Mouse (Mus musculus): ENCODE measurements around the gene Alg6. TPM values are rescaled to one million over a fixed set of nuclear protein-coding genes. Genes with fewer than 3 reads are reported as not detected.
A peak's percentile ranks its signal among the peaks of the same experiment; 100 is the strongest.

Alg6 gene
- polyA plus RNA-seq, 1 experiment from 2014 or later = 17.9 TPM

- Histone ChIP-seq H3K9me3 (ENCODE audit: control insufficient read depth, low read length) (no peaks in the 10 kb centered on the region), H3K27ac (replicated peaks; ENCODE audit: low read depth, low read length) (no peak overlapping the region), H3K4me3 (ENCODE audit: low read depth, low read length) (no peak overlapping the region), H3K9ac (ENCODE audit: low read depth, low read length) (no peak overlapping the region), H3K36me3 (ENCODE audit: control insufficient read depth, insufficient read depth, low read length) (peaks cover 26% of the 10 kb centered on the region), H3K4me2 (ENCODE audit: low read depth, low read length) (no peak overlapping the region), H3K27me3 (replicated peaks; ENCODE audit: control insufficient read depth, insufficient read depth, low read length) (no peaks in the 10 kb centered on the region), H3K4me1 (ENCODE audit: control insufficient read depth, insufficient read depth, low read length) (peaks cover 7% of the 10 kb centered on the region; the same call in 1 of the 2 replicates)
- DNase-seq (ENCODE audit: low spot score) (no peak), ATAC-seq (ENCODE audit: low read depth) (no peak)
- 69% methylated on average over 4 of the region's 4 CpGs for WGBS
Observed at GRCm38 (mm10) chr4:99717905-99718304, 2.4 kb downstream of the Alg6 start.

- Histone ChIP-seq H3K36me3 (ENCODE audit: control insufficient read depth, insufficient read depth, low read length) (peaks cover 61% of the 10 kb centered on the region), H3K27me3 (replicated peaks; ENCODE audit: control insufficient read depth, insufficient read depth, low read length) (no peaks in the 10 kb centered on the region), H3K4me3 (ENCODE audit: low read depth, low read length) (no peak overlapping the region), H3K27ac (replicated peaks; ENCODE audit: low read depth, low read length) (no peak overlapping the region), H3K9me3 (ENCODE audit: control insufficient read depth, low read length) (0 out of 2 replicates have a peak, but pooled peaks cover under 1% of the 10 kb centered on the region), H3K4me1 (ENCODE audit: control insufficient read depth, insufficient read depth, low read length) (no peaks in the 10 kb centered on the region), H3K4me2 (ENCODE audit: low read depth, low read length) (no peak overlapping the region), H3K9ac (ENCODE audit: low read depth, low read length) (no peak overlapping the region)
- DNase-seq (ENCODE audit: low spot score) (no peak), ATAC-seq (ENCODE audit: low read depth) (no peak)
- 89% methylated on average over 4 of the region's 4 CpGs for WGBS
Observed at GRCm38 (mm10) chr4:99724331-99724730, 8.9 kb downstream of the Alg6 start.

DNA sequence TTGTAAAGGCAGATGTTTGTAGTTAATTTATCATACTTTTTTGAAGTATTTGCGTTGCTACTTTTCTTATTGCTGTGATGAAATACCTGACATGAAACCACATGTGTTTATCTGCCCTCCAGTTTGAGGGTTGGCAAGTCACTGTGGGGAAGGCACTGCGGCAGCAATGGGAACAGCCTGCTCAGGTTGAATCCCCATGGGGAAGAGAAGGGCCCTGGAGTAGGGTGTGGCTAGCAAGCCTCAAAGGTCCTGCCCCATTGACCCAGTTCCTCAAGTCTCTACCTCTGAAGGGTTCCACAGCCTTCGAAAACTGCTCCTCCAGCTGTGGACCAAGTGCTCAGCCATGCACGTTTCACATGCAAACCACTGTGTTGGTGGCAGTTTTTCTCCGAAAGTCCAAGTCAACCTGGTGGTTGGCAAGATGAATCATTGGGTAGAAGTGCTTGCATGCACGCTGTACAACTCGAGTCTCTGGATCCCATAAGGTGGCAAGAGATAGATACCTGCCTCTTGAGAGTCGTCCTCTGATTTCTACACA lies 10.5 kb downstream of the Alg6 start:
- 90% methylated on average over 8 of the region's 8 CpGs for WGBS
- Histone ChIP-seq H3K4me1 (ENCODE audit: control insufficient read depth, insufficient read depth, low read length) (no peaks in the 10 kb centered on the region), H3K9me3 (ENCODE audit: control insufficient read depth, low read length) (peaks cover 17% of the 10 kb centered on the region; the same call in 1 of the 2 replicates), H3K4me2 (ENCODE audit: low read depth, low read length) (no peak overlapping the region), H3K36me3 (ENCODE audit: control insufficient read depth, insufficient read depth, low read length) (peaks cover 64% of the 10 kb centered on the region), H3K4me3 (ENCODE audit: low read depth, low read length) (no peak overlapping the region), H3K9ac (ENCODE audit: low read depth, low read length) (no peak overlapping the region), H3K27me3 (replicated peaks; ENCODE audit: control insufficient read depth, insufficient read depth, low read length) (no peaks in the 10 kb centered on the region), H3K27ac (replicated peaks; ENCODE audit: low read depth, low read length) (no peak overlapping the region)
- no peak for DNase-seq (ENCODE audit: low spot score)
- ATAC-seq (ENCODE audit: low read depth) = no peak

GRCm38 (mm10) chr4:99739836-99740235 lies 24.4 kb downstream of the Alg6 start:
- 41% methylated on average over 7 of the region's 7 CpGs for WGBS
- H3K27ac ChIP-seq (replicated peaks; ENCODE audit: low read depth, low read length) = no peak overlapping the region
- H3K36me3 ChIP-seq (ENCODE audit: control insufficient read depth, insufficient read depth, low read length) = 0 out of 2 replicates have a peak, but pooled peaks cover 7% of the 10 kb centered on the region
- H3K27me3 ChIP-seq (replicated peaks; ENCODE audit: control insufficient read depth, insufficient read depth, low read length) = no peaks in the 10 kb centered on the region
- no peak overlapping the region for H3K9ac ChIP-seq (ENCODE audit: low read depth, low read length)
- no peak overlapping the region for H3K4me3 ChIP-seq (ENCODE audit: low read depth, low read length)
- no peaks in the 10 kb centered on the region for H3K9me3 ChIP-seq (ENCODE audit: control insufficient read depth, low read length)
- H3K4me1 ChIP-seq (ENCODE audit: control insufficient read depth, insufficient read depth, low read length) = no peaks in the 10 kb centered on the region
- peak; percentile 44 for DNase-seq (ENCODE audit: low spot score)
- ATAC-seq (ENCODE audit: low read depth) = no peak
- H3K4me2 ChIP-seq (ENCODE audit: low read depth, low read length) = no peak overlapping the region

- ATAC-seq (ENCODE audit: low read depth) = no peak
- H3K4me1 ChIP-seq (ENCODE audit: control insufficient read depth, insufficient read depth, low read length) = no peaks in the 10 kb centered on the region
- DNase-seq (ENCODE audit: low spot score) = no peak
- H3K9me3 ChIP-seq (ENCODE audit: control insufficient read depth, low read length) = no peaks in the 10 kb centered on the region
- no peak overlapping the region for H3K27ac ChIP-seq (replicated peaks; ENCODE audit: low read depth, low read length)
- H3K27me3 ChIP-seq (replicated peaks; ENCODE audit: control insufficient read depth, insufficient read depth, low read length) = no peaks in the 10 kb centered on the region
- H3K36me3 ChIP-seq (ENCODE audit: control insufficient read depth, insufficient read depth, low read length) = peaks cover 27% of the 10 kb centered on the region
- no peak overlapping the region for H3K4me3 ChIP-seq (ENCODE audit: low read depth, low read length)
- H3K9ac ChIP-seq (ENCODE audit: low read depth, low read length) = no peak overlapping the region
- H3K4me2 ChIP-seq (ENCODE audit: low read depth, low read length) = no peak overlapping the region
- 84% methylated on average over 5 of the region's 5 CpGs for WGBS
Observed at GRCm38 (mm10) chr4:99752426-99752825, 37.0 kb downstream of the Alg6 start.

DNA sequence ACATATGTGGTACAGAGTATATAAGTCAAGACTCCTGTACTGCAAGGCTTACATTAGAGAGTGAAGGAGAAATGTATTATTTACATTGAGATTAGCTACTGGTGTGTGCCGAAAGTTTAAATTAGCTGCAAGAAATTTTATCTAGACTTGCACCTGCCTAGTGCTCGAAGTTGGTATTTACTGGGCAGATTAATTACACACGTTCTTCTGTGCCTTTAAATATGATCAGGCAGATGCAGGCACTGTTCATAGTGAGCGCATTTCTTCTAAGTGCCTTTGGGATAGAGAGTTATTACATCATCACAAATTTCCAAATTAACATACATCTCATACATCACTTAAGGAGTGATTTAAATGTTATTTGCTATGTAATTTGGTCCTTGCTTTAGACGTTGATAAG lies 50.8 kb downstream of the Alg6 start:
- H3K9me3 ChIP-seq (ENCODE audit: control insufficient read depth, low read length) = no peaks in the 10 kb centered on the region
- DNase-seq (ENCODE audit: low spot score) = peak; percentile 40
- H3K4me3 ChIP-seq (ENCODE audit: low read depth, low read length) = no peak overlapping the region
- no peak overlapping the region for H3K27ac ChIP-seq (replicated peaks; ENCODE audit: low read depth, low read length)
- no peak overlapping the region for H3K4me2 ChIP-seq (ENCODE audit: low read depth, low read length)
- no peaks in the 10 kb centered on the region for H3K27me3 ChIP-seq (replicated peaks; ENCODE audit: control insufficient read depth, insufficient read depth, low read length)
- H3K9ac ChIP-seq (ENCODE audit: low read depth, low read length) = no peak overlapping the region
- H3K4me1 ChIP-seq (ENCODE audit: control insufficient read depth, insufficient read depth, low read length) = no peaks in the 10 kb centered on the region
- peak; percentile 85 for ATAC-seq (ENCODE audit: low read depth)
- no peaks in the 10 kb centered on the region for H3K36me3 ChIP-seq (ENCODE audit: control insufficient read depth, insufficient read depth, low read length)
- 70% methylated on average over 5 of the region's 5 CpGs for whole genome bisulfite sequencing

DNA sequence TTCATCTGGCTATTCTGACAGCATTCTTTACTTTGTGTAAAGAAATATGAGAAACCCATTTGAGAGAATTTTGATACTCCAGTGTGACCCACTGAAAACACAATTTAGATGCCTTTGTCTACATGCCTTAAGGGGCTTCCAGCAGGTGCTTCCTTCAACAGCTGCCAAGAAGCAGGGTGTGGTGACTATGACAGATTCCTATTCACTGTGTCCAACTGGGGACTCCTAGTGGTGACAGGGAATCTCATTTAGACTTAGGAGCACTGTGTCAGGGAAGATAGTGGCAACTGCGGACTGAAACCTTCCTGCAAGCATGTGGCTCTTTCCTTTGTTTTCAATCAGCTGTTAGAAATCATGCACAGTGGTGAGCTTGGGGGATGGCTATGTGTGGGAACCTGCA lies 51.3 kb downstream of the Alg6 start:
- H3K4me3 ChIP-seq (ENCODE audit: low read depth, low read length) = no peak overlapping the region
- ATAC-seq (ENCODE audit: low read depth) (peak; percentile 91), DNase-seq (ENCODE audit: low spot score) (peak; percentile 89)
- WGBS = 29% methylated on average over 1 of the region's 1 CpGs
- H3K9me3 ChIP-seq (ENCODE audit: control insufficient read depth, low read length) = no peaks in the 10 kb centered on the region
- no peak overlapping the region for H3K27ac ChIP-seq (replicated peaks; ENCODE audit: low read depth, low read length)
- no peaks in the 10 kb centered on the region for H3K36me3 ChIP-seq (ENCODE audit: control insufficient read depth, insufficient read depth, low read length)
- H3K4me2 ChIP-seq (ENCODE audit: low read depth, low read length) = no peak overlapping the region
- no peak overlapping the region for H3K9ac ChIP-seq (ENCODE audit: low read depth, low read length)
- H3K27me3 ChIP-seq (replicated peaks; ENCODE audit: control insufficient read depth, insufficient read depth, low read length) = no peaks in the 10 kb centered on the region
- no peaks in the 10 kb centered on the region for H3K4me1 ChIP-seq (ENCODE audit: control insufficient read depth, insufficient read depth, low read length)

DNA sequence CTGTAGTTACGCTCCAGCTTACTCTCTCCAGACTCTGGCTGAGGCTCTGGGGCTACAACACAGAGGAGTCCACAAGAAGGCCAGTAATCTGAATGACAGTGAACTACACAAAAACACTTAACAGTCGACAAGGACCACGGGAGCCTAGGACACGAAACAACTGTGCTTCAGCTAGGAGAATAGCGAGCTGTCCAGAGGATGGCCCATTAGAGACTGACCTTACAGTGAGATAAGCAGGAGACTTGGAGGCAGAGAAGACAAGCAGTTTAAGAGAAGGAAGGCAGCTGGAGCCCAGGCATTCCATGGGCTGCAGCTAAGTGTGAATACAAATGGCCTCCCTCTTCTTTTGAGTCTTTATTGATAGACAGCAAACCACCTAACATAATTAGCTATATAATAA lies 55.1 kb downstream of the Alg6 start:
- Histone ChIP-seq H3K4me1 (ENCODE audit: control insufficient read depth, insufficient read depth, low read length) (no peaks in the 10 kb centered on the region), H3K36me3 (ENCODE audit: control insufficient read depth, insufficient read depth, low read length) (no peaks in the 10 kb centered on the region), H3K9me3 (ENCODE audit: control insufficient read depth, low read length) (no peaks in the 10 kb centered on the region), H3K4me3 (ENCODE audit: low read depth, low read length) (no peak overlapping the region), H3K27ac (replicated peaks; ENCODE audit: low read depth, low read length) (no peak overlapping the region), H3K9ac (ENCODE audit: low read depth, low read length) (no peak overlapping the region), H3K27me3 (replicated peaks; ENCODE audit: control insufficient read depth, insufficient read depth, low read length) (no peaks in the 10 kb centered on the region), H3K4me2 (ENCODE audit: low read depth, low read length) (no peak overlapping the region)
- no peak for DNase-seq (ENCODE audit: low spot score)
- 91% methylated on average over 5 of the region's 5 CpGs for WGBS
- no peak for ATAC-seq (ENCODE audit: low read depth)

DNA sequence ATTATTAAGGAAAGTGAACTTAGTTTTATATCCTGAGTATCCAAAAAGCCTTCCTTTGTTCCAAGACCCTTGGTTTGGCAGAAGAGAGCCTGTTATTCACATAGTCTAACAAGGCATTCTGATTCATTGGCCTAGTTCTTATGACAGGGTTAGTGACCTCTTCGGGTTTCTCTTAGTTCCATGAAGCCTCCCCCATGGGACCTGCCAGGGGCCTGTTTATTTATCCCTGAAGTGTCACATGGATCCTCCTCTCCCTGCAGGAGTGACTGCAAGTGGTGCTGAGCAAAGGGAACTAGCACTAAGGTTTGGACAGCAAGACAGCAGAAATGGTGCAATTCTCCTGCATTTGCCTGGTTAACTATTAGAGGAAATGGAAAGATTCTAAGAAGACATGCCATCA lies 57.6 kb downstream of the Alg6 start:
- Histone ChIP-seq H3K4me2 (ENCODE audit: low read depth, low read length) (no peak overlapping the region), H3K27me3 (replicated peaks; ENCODE audit: control insufficient read depth, insufficient read depth, low read length) (no peaks in the 10 kb centered on the region), H3K4me1 (ENCODE audit: control insufficient read depth, insufficient read depth, low read length) (no peaks in the 10 kb centered on the region), H3K9ac (ENCODE audit: low read depth, low read length) (no peak overlapping the region), H3K27ac (replicated peaks; ENCODE audit: low read depth, low read length) (no peak overlapping the region), H3K4me3 (ENCODE audit: low read depth, low read length) (no peak overlapping the region), H3K9me3 (ENCODE audit: control insufficient read depth, low read length) (no peaks in the 10 kb centered on the region), H3K36me3 (ENCODE audit: control insufficient read depth, insufficient read depth, low read length) (no peaks in the 10 kb centered on the region)
- DNase-seq (ENCODE audit: low spot score) (no peak), ATAC-seq (ENCODE audit: low read depth) (no peak)
- 29% methylated on average over 1 of the region's 1 CpGs for WGBS
